Mouse (Mus musculus) cerebellum, adult 2 months (tissue): Measurements from ENCODE around the gene Usp13. TPM values are rescaled to one million over a fixed set of nuclear protein-coding genes. Genes with fewer than 3 reads are reported as not detected.
A peak's percentile ranks its signal among the peaks of the same experiment; 100 is the strongest.

Experiments
- DNase-seq, 2 experiments: peaks; one replicate each; pipeline ENCODE4 v3.0.0; 2021
- H3K27ac ChIP-seq: fragments of 200-500 bp; 2 replicates; pipeline ENCODE4 v1.5.1; 2012; ENCODE audit warnings: low read length, control low read depth, inconsistent platforms; ENCODE audit not compliant: insufficient read depth
- H3K27me3 ChIP-seq: fragments of 200-500 bp; 2 replicates; pipeline ENCODE4 v1.6.1; 2012; ENCODE audit warnings: inconsistent platforms, mild to moderate bottlenecking, low read length, moderate library complexity; ENCODE audit not compliant: control insufficient read depth, insufficient read depth
- H3K4me1 ChIP-seq: fragments of 200-500 bp; 2 replicates; pipeline ENCODE4 v1.6.1; 2011; ENCODE audit warnings: low read length; ENCODE audit not compliant: control insufficient read depth, insufficient read depth
- H3K4me3 ChIP-seq: fragments of 200-500 bp; replicated peaks from 2 replicates; pipeline ENCODE3; 2011; ENCODE audit warnings: mild to moderate bottlenecking, low read depth, low read length, control low read depth; ENCODE audit not compliant: insufficient read depth
- CTCF ChIP-seq: fragments of 200-500 bp; IDR thresholded peaks from 2 replicates; pipeline ENCODE4 v1.5.1; 2011; ENCODE audit warnings: low read depth, mild to moderate bottlenecking, control low read depth, low read length, moderate library complexity, borderline replicate concordance; ENCODE audit not compliant: insufficient read depth
- POLR2A ChIP-seq: fragments of 200-500 bp; IDR thresholded peaks from 2 replicates; pipeline ENCODE4 v1.6.1; 2011; ENCODE audit warnings: low read length, control low read depth, borderline replicate concordance; ENCODE audit not compliant: insufficient read depth
- WGBS: fragments of 180-500 bp; shearing (Covaris S2); methylation state at CpG from one replicate; pipeline ENCODE4 v1.1.7; 2018; 5-methylcytosine and 5-hydroxymethylcytosine counted together
- polyA plus RNA-seq: library from polyadenylated mRNA; depleted of rRNA; stranded (reverse); fragments of >200 nt; gene quantifications from 2 replicates; pipeline ENCODE4 v1.2.3, GENCODE M21; 2012; rRNA removed

Gene Usp13
- 7.0 and 7.1 TPM in 2 replicates for polyA plus RNA-seq

GRCm38 (mm10) chr3:32817357-32818326 lies at the start of gene Usp13:
TSS of gene Usp13 (plus strand) at chr3:32817546.
- TF ChIP-seq CTCF (no peak), POLR2A (0 out of 2 replicates have a peak, but pooled peaks have one; percentile 14)
- H3K27me3 ChIP-seq = no peaks in the 10 kb centered on the region
- peak within 1 kb of the TSS; percentile 64 for H3K4me3 ChIP-seq
- H3K4me1 ChIP-seq = peaks cover 5% of the 10 kb centered on the region; the same call in 1 of the 2 replicates
- peak; percentile 76 to 82 for DNase-seq
- under 1% methylated on average over 84 of the region's 84 CpGs for WGBS
- peak within 1 kb of the TSS; percentile 65 for H3K27ac ChIP-seq

GRCm38 (mm10) chr3:32770781-32771180 lies 46.6 kb upstream of the Usp13 start:
- TF ChIP-seq CTCF (no peak), POLR2A (no peak)
- no peak for DNase-seq
- Histone ChIP-seq H3K27me3 (no peaks in the 10 kb centered on the region), H3K27ac (no peak overlapping the region), H3K4me3 (no peak overlapping the region), H3K4me1 (no peaks in the 10 kb centered on the region)
- 53% methylated on average over 2 of the region's 2 CpGs for WGBS

DNA sequence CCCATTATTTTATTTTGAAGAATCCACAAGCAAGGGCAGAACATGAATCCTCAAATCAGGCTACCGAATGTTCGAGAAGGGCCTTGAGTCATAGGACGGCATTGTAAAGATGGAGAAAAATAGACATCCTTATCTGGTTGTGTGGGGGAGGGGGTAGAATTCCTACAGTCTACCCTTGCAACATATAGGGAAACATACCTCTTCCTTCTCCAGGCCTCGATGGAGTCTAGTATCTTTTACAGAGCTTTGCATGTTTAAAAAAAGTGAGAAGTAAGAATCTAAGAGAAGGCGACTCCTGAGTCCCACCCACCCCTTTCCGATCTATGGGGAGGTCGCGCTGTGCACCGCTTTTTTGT lies 367 bp upstream of the Usp13 start:
- H3K4me1 ChIP-seq = peaks cover 5% of the 10 kb centered on the region; the same call in 1 of the 2 replicates
- TF ChIP-seq CTCF = no peak
- 2% methylated on average over 9 of the region's 9 CpGs for WGBS
- peak overlapping the region; percentile 64 for H3K4me3 ChIP-seq
- H3K27me3 ChIP-seq = no peaks in the 10 kb centered on the region
- no peak overlapping the region for H3K27ac ChIP-seq
- DNase-seq = no peak

- no peak for TF ChIP-seq POLR2A
- TF ChIP-seq CTCF = no peak
- 3% methylated on average over 12 of the region's 12 CpGs for WGBS
- peak overlapping the region; percentile 64 for H3K4me3 ChIP-seq
- no peaks in the 10 kb centered on the region for H3K27me3 ChIP-seq
- peak; percentile 25 to 30 for DNase-seq
- H3K4me1 ChIP-seq = peaks cover 6% of the 10 kb centered on the region
- no peak overlapping the region for H3K27ac ChIP-seq
These were observed 1.1 kb downstream of the Usp13 start for GRCm38 (mm10) chr3:32818327-32818900.

GRCm38 (mm10) chr3:32822620-32823019 lies 5.3 kb downstream of the Usp13 start:
- TF ChIP-seq POLR2A (no peak), CTCF (no peak)
- Histone ChIP-seq H3K27ac (no peak overlapping the region), H3K4me1 (peaks cover 17% of the 10 kb centered on the region), H3K4me3 (no peak overlapping the region), H3K27me3 (no peaks in the 10 kb centered on the region)
- DNase-seq = no peak
- 44% methylated on average over 3 of the region's 3 CpGs for WGBS

DNA sequence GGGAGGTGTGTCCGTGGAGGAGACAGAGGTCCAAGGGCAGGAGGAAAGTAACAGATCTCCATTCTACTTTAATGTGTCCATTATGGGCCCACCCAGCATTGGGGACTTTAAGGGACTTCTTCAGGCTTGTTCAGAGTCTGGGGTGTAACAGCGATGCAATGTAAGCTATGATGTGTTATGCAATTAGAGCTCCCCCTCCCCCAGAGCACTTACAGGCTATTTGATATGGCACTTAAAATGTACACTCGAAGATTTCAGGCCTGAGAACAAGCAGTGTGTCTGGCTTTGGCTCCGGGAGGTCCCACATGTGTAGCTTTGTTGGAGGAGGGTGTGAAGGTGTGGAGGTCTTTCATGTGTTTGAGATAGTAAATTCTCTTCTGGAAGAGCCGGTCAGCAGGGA lies 7.6 kb downstream of the Usp13 start:
- peaks cover 12% of the 10 kb centered on the region for H3K4me1 ChIP-seq
- TF ChIP-seq POLR2A (no peak), CTCF (no peak)
- 97% methylated on average over 5 of the region's 5 CpGs for WGBS

DNA sequence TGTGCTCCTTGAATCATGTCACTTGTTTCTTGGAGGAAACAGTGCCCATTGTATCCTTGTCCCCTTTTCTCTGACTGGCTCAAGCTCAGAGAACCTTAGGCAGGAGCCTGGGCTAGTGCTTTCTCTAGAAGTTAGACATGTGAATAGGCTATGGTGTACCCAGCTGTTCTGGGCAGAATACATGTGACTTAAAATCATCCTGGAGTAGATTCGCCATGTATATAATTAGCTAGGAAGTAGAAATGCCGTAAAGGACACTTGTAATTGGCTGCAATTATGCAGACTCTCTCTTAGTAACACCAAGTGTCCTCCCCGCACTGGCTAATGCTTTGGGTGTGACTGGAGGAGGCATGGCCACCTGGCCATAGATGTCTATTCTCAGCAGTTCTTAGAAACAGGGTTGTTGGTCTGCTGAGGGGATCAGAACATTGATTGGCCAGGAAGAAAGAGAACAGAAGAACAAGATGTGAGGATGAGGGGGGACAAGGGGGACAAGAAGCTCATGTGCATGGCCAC lies 8.7 kb downstream of the Usp13 start:
- Histone ChIP-seq H3K4me1 (peaks cover 12% of the 10 kb centered on the region), H3K27ac (no peak overlapping the region), H3K27me3 (no peaks in the 10 kb centered on the region), H3K4me3 (no peak overlapping the region)
- 72% methylated on average over 3 of the region's 3 CpGs for WGBS
- DNase-seq = no peak
- TF ChIP-seq POLR2A = no peak
- no peak for TF ChIP-seq CTCF

More for the DNA sequence above, 7.6 kb downstream of the Usp13 start:
- H3K4me3 ChIP-seq = no peak overlapping the region
- DNase-seq = no peak
- no peaks in the 10 kb centered on the region for H3K27me3 ChIP-seq
- no peak overlapping the region for H3K27ac ChIP-seq
